Mouse (Mus musculus) forebrain, embryonic 11.5 days (tissue): ENCODE measurements around the gene Dab2ip. TPM values are rescaled to one million over a fixed set of nuclear protein-coding genes. Genes with fewer than 3 reads are reported as not detected.

ENCODE experiments used
- ATAC-seq: fragments of 200-750 bp; cut with Nextera tagmentation; replicated peaks from 2 replicates; pipeline ENCODE4 v1.8.0; 2017; ENCODE audit warnings: moderate TSS enrichment; ENCODE audit not compliant: low FRiP score
- DNase-seq: peaks from one replicate; pipeline ENCODE4 v3.0.0-alpha.2; 2017; ENCODE audit warnings: low spot score
- H3K27ac ChIP-seq: fragments of 300-500 bp; sonication (generic); 2 replicates; pipeline ENCODE4 v1.5.1; 2014; ENCODE audit warnings: low read depth, low read length
- H3K27me3 ChIP-seq: fragments of 300-500 bp; sonication (generic); 2 replicates; pipeline ENCODE4 v1.6.1; 2014; ENCODE audit warnings: mild to moderate bottlenecking, low read length, mixed read lengths; ENCODE audit not compliant: control insufficient read depth, insufficient read depth
- H3K36me3 ChIP-seq: fragments of 300-500 bp; sonication (generic); 2 replicates; pipeline ENCODE4 v1.6.1; 2014; ENCODE audit warnings: mild to moderate bottlenecking, low read length, moderate library complexity, mixed read lengths; ENCODE audit not compliant: control insufficient read depth, insufficient read depth
- H3K4me1 ChIP-seq: fragments of 300-500 bp; sonication (generic); replicated peaks from 2 replicates; pipeline ENCODE4 v1.6.1; 2014; ENCODE audit warnings: low read length, mixed read lengths; ENCODE audit not compliant: control insufficient read depth, insufficient read depth
- H3K4me2 ChIP-seq: fragments of 300-500 bp; sonication (generic); 2 replicates; pipeline ENCODE4 v1.6.1; 2014; ENCODE audit warnings: low read depth, mild to moderate bottlenecking, low read length, moderate library complexity, mixed read lengths; ENCODE audit not compliant: severe bottlenecking
- H3K4me3 ChIP-seq: fragments of 300-500 bp; sonication (generic); 2 replicates; pipeline ENCODE4 v1.5.1; 2014; ENCODE audit warnings: low read depth, low read length
- H3K9ac ChIP-seq: fragments of 300-500 bp; sonication (generic); 2 replicates; pipeline ENCODE4 v1.6.1; 2014; ENCODE audit warnings: low read length
- H3K9me3 ChIP-seq: fragments of 300-500 bp; sonication (generic); 2 replicates; pipeline ENCODE4 v1.6.1; 2016; ENCODE audit warnings: low read length, mixed read lengths; ENCODE audit not compliant: control insufficient read depth
- WGBS: fragments of 180-500 bp; shearing (Covaris S2); extraction: QIAGEN DNeasy Blood & Tissue Kit; methylation state at CpG from one replicate; pipeline ENCODE4 v1.1.7; 2014; 5-methylcytosine and 5-hydroxymethylcytosine counted together
- polyA plus RNA-seq: library from polyadenylated mRNA; unstranded; fragments of >200 nt; fragmentation: Nextera tagmentation; extraction: Ambion mirVana; gene quantifications from 2 replicates; pipeline ENCODE4 v1.2.1, GENCODE M21; 2014

Dab2ip gene
- polyA plus RNA-seq, 1 experiment from 2014 or later = 51.5 TPM

DNA sequence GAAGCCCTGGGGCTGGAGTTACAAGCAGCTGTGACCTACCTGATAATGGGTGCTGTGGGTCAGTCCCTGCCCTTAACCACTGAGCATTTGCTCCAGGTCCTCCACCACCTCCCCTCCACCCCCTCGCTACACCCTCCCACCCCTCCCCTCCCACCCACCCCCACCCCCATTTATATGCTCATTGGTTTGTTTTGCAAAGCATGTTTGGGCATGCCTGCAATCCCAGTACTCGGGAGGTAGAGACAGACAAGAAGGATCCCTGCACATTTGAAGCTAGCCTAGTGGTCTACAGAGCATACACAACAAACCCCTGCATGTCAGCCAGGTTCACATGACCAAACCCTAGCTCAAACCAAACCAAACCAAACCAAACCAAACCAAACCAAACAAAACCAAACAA is 178.0 kb downstream of the Dab2ip start:
- Histone ChIP-seq H3K4me1 (no peaks in the 10 kb centered on the region), H3K27me3 (no peaks in the 10 kb centered on the region), H3K4me2 (no peak overlapping the region), H3K36me3 (no peaks in the 10 kb centered on the region), H3K27ac (no peak overlapping the region), H3K9me3 (no peaks in the 10 kb centered on the region; the same call in 1 of the 2 replicates), H3K9ac (no peak overlapping the region), H3K4me3 (no peak overlapping the region)
- ATAC-seq (no peak), DNase-seq (no peak)
- 86% methylated on average over 2 of the region's 2 CpGs for WGBS

- DNase-seq (no peak), ATAC-seq (no peak)
- Histone ChIP-seq H3K4me1 (no peaks in the 10 kb centered on the region), H3K4me3 (no peak overlapping the region), H3K27me3 (no peaks in the 10 kb centered on the region), H3K27ac (no peak overlapping the region), H3K9me3 (no peaks in the 10 kb centered on the region; the same call in 1 of the 2 replicates), H3K9ac (no peak overlapping the region), H3K4me2 (no peak overlapping the region), H3K36me3 (no peaks in the 10 kb centered on the region)
- WGBS = 79% methylated on average over 7 of the region's 7 CpGs
Measured at GRCm38 (mm10) chr2:35737467-35738027, 179.5 kb downstream of the Dab2ip start.

DNA sequence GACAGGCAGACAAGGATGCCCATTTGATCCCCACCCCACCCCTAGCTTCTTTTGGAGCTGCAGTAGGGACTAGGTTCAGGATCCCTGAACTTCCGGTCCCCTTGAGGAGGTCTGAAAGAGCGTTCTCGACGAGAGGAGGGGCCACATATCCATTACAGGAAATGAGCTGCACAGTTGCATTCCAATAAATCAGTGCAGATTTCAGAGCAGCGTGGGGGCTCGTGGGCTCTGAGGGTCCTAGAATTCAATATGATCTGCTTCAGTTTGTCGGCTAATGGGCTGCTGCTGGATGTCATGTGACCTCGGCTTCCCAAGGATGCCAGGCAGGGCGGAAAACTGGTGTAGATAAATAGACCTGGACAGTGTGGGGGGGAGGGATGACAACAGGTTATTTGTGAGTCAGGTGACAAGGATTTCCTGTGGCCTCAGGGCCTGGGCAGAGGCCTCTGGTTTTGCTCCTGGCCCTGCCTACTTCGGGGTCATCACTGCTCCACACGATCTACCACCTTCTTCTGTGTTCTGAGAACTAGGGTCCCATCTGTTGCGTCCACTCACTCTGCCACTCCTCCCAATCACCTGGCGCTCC is 181.7 kb downstream of the Dab2ip start:
- H3K9me3 ChIP-seq = no peaks in the 10 kb centered on the region; the same call in 1 of the 2 replicates

GRCm38 (mm10) chr2:35745876-35746275 is 187.8 kb downstream of the Dab2ip start:
- Histone ChIP-seq H3K27ac (no peak overlapping the region), H3K4me1 (no peaks in the 10 kb centered on the region; the same call in 1 of the 2 replicates), H3K27me3 (no peaks in the 10 kb centered on the region), H3K4me2 (no peak overlapping the region), H3K4me3 (no peak overlapping the region), H3K36me3 (no peaks in the 10 kb centered on the region), H3K9ac (no peak overlapping the region), H3K9me3 (no peaks in the 10 kb centered on the region)
- DNase-seq = no peak
- 85% methylated on average over 10 of the region's 10 CpGs for WGBS
- no peak for ATAC-seq

More for the DNA sequence above, 181.7 kb downstream of the Dab2ip start:
- Histone ChIP-seq H3K4me1 (no peaks in the 10 kb centered on the region), H3K27me3 (no peaks in the 10 kb centered on the region), H3K9ac (no peak overlapping the region), H3K27ac (no peak overlapping the region), H3K4me2 (no peak overlapping the region), H3K4me3 (no peak overlapping the region), H3K36me3 (no peaks in the 10 kb centered on the region)
- ATAC-seq = no peak
- DNase-seq = no peak
- 77% methylated on average over 13 of the region's 13 CpGs for WGBS

- Histone ChIP-seq H3K4me2 (no peak overlapping the region), H3K4me3 (no peak overlapping the region), H3K9ac (no peak overlapping the region), H3K9me3 (no peaks in the 10 kb centered on the region), H3K36me3 (no peaks in the 10 kb centered on the region), H3K27me3 (no peaks in the 10 kb centered on the region), H3K27ac (no peak overlapping the region), H3K4me1 (no peaks in the 10 kb centered on the region; the same call in 1 of the 2 replicates)
- no peak for DNase-seq
- WGBS = 69% methylated on average over 5 of the region's 7 CpGs
- no peak for ATAC-seq
Measured at GRCm38 (mm10) chr2:35746638-35747037, 188.6 kb downstream of the Dab2ip start.

GRCm38 (mm10) chr2:35747371-35748035 is 189.4 kb downstream of the Dab2ip start:
- no peak for ATAC-seq
- no peaks in the 10 kb centered on the region; the same call in 1 of the 2 replicates for H3K4me1 ChIP-seq

GRCm38 (mm10) chr2:35750533-35751141 is 192.6 kb downstream of the Dab2ip start:
- Histone ChIP-seq H3K4me2 (no peak overlapping the region), H3K9me3 (no peaks in the 10 kb centered on the region), H3K4me3 (no peak overlapping the region), H3K36me3 (no peaks in the 10 kb centered on the region), H3K4me1 (no peaks in the 10 kb centered on the region; the same call in 1 of the 2 replicates), H3K27ac (no peak overlapping the region), H3K9ac (no peak overlapping the region), H3K27me3 (no peaks in the 10 kb centered on the region)
- ATAC-seq (no peak), DNase-seq (no peak)
- 78% methylated on average over 7 of the region's 7 CpGs for WGBS

More at GRCm38 (mm10) chr2:35747371-35748035, 189.4 kb downstream of the Dab2ip start:
- Histone ChIP-seq H3K9me3 (no peaks in the 10 kb centered on the region), H3K27me3 (no peaks in the 10 kb centered on the region), H3K36me3 (no peaks in the 10 kb centered on the region), H3K4me3 (no peak overlapping the region), H3K4me2 (no peak overlapping the region), H3K27ac (no peak overlapping the region), H3K9ac (no peak overlapping the region)
- no peak for DNase-seq
- 82% methylated on average over 12 of the region's 12 CpGs for WGBS

- H3K4me2 ChIP-seq = no peak overlapping the region
- DNase-seq = no peak
- WGBS = 78% methylated on average over 18 of the region's 18 CpGs
- ATAC-seq = no peak
- no peak overlapping the region for H3K27ac ChIP-seq
- no peaks in the 10 kb centered on the region for H3K27me3 ChIP-seq
- H3K4me1 ChIP-seq = no peaks in the 10 kb centered on the region; the same call in 1 of the 2 replicates
- H3K36me3 ChIP-seq = no peaks in the 10 kb centered on the region
- H3K9me3 ChIP-seq = no peaks in the 10 kb centered on the region
- H3K4me3 ChIP-seq = no peak overlapping the region
- H3K9ac ChIP-seq = no peak overlapping the region
Measured at GRCm38 (mm10) chr2:35751781-35752505, 193.9 kb downstream of the Dab2ip start.
